ENCODE assay signal across 7 mouse cellular contexts in the genomic region with DNA sequence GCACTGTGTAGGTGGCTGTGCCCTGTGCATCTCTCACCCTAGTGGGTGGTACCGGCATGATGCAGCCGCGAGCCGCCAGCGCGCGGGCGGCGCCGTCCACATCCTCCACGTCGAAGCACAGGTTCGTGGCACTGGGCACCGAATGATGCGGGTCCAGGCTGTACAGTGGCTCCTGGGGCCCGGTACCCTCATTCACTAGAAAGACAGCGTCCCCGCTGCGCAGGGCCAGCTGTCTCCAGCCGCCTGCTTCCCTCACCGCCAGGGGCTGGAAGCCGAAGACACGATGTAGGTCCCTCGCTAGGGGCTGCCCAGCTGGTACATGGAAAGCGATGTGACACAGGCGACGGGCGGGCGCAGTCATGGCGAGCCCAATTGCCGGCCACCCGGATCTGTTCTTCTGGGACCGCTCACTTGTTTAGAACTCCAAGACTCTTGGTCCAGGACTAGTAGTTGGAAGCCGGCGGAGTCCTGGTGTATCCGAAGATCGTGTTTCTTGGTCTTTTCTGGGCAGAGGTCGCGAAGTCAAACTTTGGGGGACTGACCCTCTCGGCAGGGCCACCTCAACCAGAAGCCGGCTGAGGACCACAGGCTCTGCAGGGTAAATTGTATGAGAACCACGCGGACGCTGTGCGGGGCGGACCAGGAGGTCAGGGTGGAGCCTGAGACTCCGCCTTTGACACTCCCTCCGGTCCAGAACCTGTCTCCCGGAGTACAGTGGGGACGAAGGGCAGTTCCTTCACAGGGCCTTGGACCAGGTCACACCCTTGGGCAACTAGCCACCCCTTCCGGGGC. TPM values are rescaled to one million over a fixed set of nuclear protein-coding genes. Genes with fewer than 3 reads are reported as not detected.
DNase-seq lines count a peak whose midpoint lies in the region; ATAC-seq lines count a peak whose summit lies in the region.

No protein-coding gene starts in this region.

- peaks cover 27% of the 10 kb centered on the region for H3K4me1 ChIP-seq in hindbrain, embryonic 15.5 days (replicated peaks)
- H3K4me1 ChIP-seq in limb, embryonic 11.5 days (ENCODE audit: control insufficient read depth, insufficient read depth, low read length) = no peaks in the 10 kb centered on the region
- H3K4me1 ChIP-seq in midbrain, embryonic 10.5 days = peaks cover 37% of the 10 kb centered on the region

- peaks cover 26% of the 10 kb centered on the region; the same call in 1 of the 2 replicates for H3K27me3 ChIP-seq in hindbrain, embryonic 15.5 days
- 0 out of 2 replicates have a peak, but pooled peaks cover 3% of the 10 kb centered on the region for H3K27me3 ChIP-seq in limb, embryonic 11.5 days (ENCODE audit: control insufficient read depth, insufficient read depth, low read length)
- peaks cover 42% of the 10 kb centered on the region for H3K27me3 ChIP-seq in midbrain, embryonic 10.5 days (ENCODE audit: low read depth, poor library complexity, severe bottlenecking)

- DNase-seq in adipocyte (ENCODE audit: low spot score) = peak; percentile 88
- peak; percentile 75 for DNase-seq in cerebellum, postnatal 10 days
- peak; percentile 80 for DNase-seq in gastrocnemius, adult 18-20 months (ENCODE audit: low spot score)
- DNase-seq in limb, embryonic 11.5 days (ENCODE audit: low spot score) = peak; percentile 77
- DNase-seq in midbrain, embryonic 10.5 days (ENCODE audit: low spot score) = peak; percentile 76
- peak; percentile 37 for DNase-seq in right cerebral cortex, postnatal 4 days

- ATAC-seq in hindbrain, embryonic 15.5 days (ENCODE audit: low FRiP score, low read depth) = peak; percentile 53
- peak; percentile 55 for ATAC-seq in limb, embryonic 11.5 days (ENCODE audit: insufficient number of reproducible peaks, low FRiP score, low TSS enrichment, low read depth)

- no peaks in the 10 kb centered on the region for H3K9me3 ChIP-seq in hindbrain, embryonic 15.5 days
- H3K9me3 ChIP-seq in limb, embryonic 11.5 days (ENCODE audit: control insufficient read depth, low read length) = no peaks in the 10 kb centered on the region
- H3K9me3 ChIP-seq in midbrain, embryonic 10.5 days (replicated peaks) = no peaks in the 10 kb centered on the region

- H3K4me3 ChIP-seq in hindbrain, embryonic 15.5 days = peak overlapping the region; percentile 39
- peak overlapping the region; percentile 48 for H3K4me3 ChIP-seq in limb, embryonic 11.5 days (ENCODE audit: low read depth, low read length)
- peak overlapping the region; percentile 55 for H3K4me3 ChIP-seq in midbrain, embryonic 10.5 days

- H3K4me2 ChIP-seq in hindbrain, embryonic 15.5 days = peak overlapping the region; percentile 79
- peak overlapping the region; percentile 97 for H3K4me2 ChIP-seq in limb, embryonic 11.5 days (ENCODE audit: low read depth, severe bottlenecking)

- no peaks in the 10 kb centered on the region for H3K36me3 ChIP-seq in hindbrain, embryonic 15.5 days
- H3K36me3 ChIP-seq in limb, embryonic 11.5 days (ENCODE audit: control insufficient read depth, insufficient read depth, low read length) = no peaks in the 10 kb centered on the region
- H3K36me3 ChIP-seq in midbrain, embryonic 10.5 days = peaks cover 25% of the 10 kb centered on the region

- peak overlapping the region; percentile 26 for H3K9ac ChIP-seq in hindbrain, embryonic 15.5 days
- peak overlapping the region; percentile 51 for H3K9ac ChIP-seq in limb, embryonic 11.5 days (ENCODE audit: low read length)

- no peak overlapping the region for H3K27ac ChIP-seq in hindbrain, embryonic 15.5 days (replicated peaks)
- H3K27ac ChIP-seq in limb, embryonic 11.5 days (replicated peaks; ENCODE audit: low read depth, low read length) = no peak overlapping the region
- peak overlapping the region; percentile 71 for H3K27ac ChIP-seq in midbrain, embryonic 10.5 days (replicated peaks)

- WGBS in hindbrain, embryonic 15.5 days = under 1% methylated on average over 51 of the region's 51 CpGs
- under 1% methylated on average over 51 of the region's 51 CpGs for WGBS in limb, embryonic 11.5 days
- under 1% methylated on average over 51 of the region's 51 CpGs for WGBS in midbrain, embryonic 10.5 days

RNA-seq across cellular contexts. Expression of a gene that starts 0.4 kb away (rescaled TPM):
- total RNA-seq in gastrocnemius, adult 18-20 months (2021) = 1 to 10 TPM; 1.1 to 1.6 TPM
- 1.9 and 2.0 TPM in 2 replicates for polyA plus RNA-seq in hindbrain, embryonic 15.5 days (2015; fragmentation: Nextera tagmentation; extraction: Ambion mirVana)
- 1.2 and 1.4 TPM in 2 replicates for polyA plus RNA-seq in limb, embryonic 11.5 days (2014; fragmentation: Nextera tagmentation; extraction: Ambion mirVana)
- 1.0 and 1.2 TPM in 2 replicates for polyA plus RNA-seq in midbrain, embryonic 10.5 days (2016; fragmentation: Nextera tagmentation; extraction: Ambion mirVana)

RNA-seq across cellular contexts. Expression of a gene that starts 13.6 kb away (rescaled TPM):
- under 1 TPM; 0.80 to 0.88 TPM for total RNA-seq in gastrocnemius, adult 18-20 months (2021)
- polyA plus RNA-seq in hindbrain, embryonic 15.5 days (2015; fragmentation: Nextera tagmentation; extraction: Ambion mirVana) = 7.4 and 8.4 TPM in 2 replicates
- polyA plus RNA-seq in limb, embryonic 11.5 days (2014; fragmentation: Nextera tagmentation; extraction: Ambion mirVana) = 21.2 and 25.3 TPM in 2 replicates
- polyA plus RNA-seq in midbrain, embryonic 10.5 days (2016; fragmentation: Nextera tagmentation; extraction: Ambion mirVana) = 27.1 and 27.3 TPM in 2 replicates

RNA-seq across cellular contexts. Expression of a gene that starts 13.7 kb away (rescaled TPM):
- total RNA-seq in gastrocnemius, adult 18-20 months (2021) = 1 to 10 TPM; 3.7 to 4.7 TPM
- polyA plus RNA-seq in hindbrain, embryonic 15.5 days (2015; fragmentation: Nextera tagmentation; extraction: Ambion mirVana) = 27.4 and 32.8 TPM in 2 replicates
- 41.1 and 43.3 TPM in 2 replicates for polyA plus RNA-seq in limb, embryonic 11.5 days (2014; fragmentation: Nextera tagmentation; extraction: Ambion mirVana)
- 38.8 and 40.9 TPM in 2 replicates for polyA plus RNA-seq in midbrain, embryonic 10.5 days (2016; fragmentation: Nextera tagmentation; extraction: Ambion mirVana)

RNA-seq across cellular contexts. Expression of a gene that starts 56.1 kb away (rescaled TPM):
- under 1 TPM; 0.07 to 0.19 TPM for total RNA-seq in gastrocnemius, adult 18-20 months (2021)
- 5.2 and 5.4 TPM in 2 replicates for polyA plus RNA-seq in hindbrain, embryonic 15.5 days (2015; fragmentation: Nextera tagmentation; extraction: Ambion mirVana)
- 1.1 and 1.3 TPM in 2 replicates for polyA plus RNA-seq in limb, embryonic 11.5 days (2014; fragmentation: Nextera tagmentation; extraction: Ambion mirVana)
- 5.7 and 7.4 TPM in 2 replicates for polyA plus RNA-seq in midbrain, embryonic 10.5 days (2016; fragmentation: Nextera tagmentation; extraction: Ambion mirVana)

Comparison
In these comparisons a context has a peak if more than half of its experiments do, and no peak if none do; other contexts are left out.
1. DNase-seq: peak in every context shown above with its lines; median percentile 88 in adipocyte; 80 in gastrocnemius, adult 18-20 months; 77 in limb, embryonic 11.5 days; 76 in midbrain, embryonic 10.5 days; 75 in cerebellum, postnatal 10 days; 37 in right cerebral cortex, postnatal 4 days.